Mouse (Mus musculus): ENCODE data around the gene Akt1.

DNA sequence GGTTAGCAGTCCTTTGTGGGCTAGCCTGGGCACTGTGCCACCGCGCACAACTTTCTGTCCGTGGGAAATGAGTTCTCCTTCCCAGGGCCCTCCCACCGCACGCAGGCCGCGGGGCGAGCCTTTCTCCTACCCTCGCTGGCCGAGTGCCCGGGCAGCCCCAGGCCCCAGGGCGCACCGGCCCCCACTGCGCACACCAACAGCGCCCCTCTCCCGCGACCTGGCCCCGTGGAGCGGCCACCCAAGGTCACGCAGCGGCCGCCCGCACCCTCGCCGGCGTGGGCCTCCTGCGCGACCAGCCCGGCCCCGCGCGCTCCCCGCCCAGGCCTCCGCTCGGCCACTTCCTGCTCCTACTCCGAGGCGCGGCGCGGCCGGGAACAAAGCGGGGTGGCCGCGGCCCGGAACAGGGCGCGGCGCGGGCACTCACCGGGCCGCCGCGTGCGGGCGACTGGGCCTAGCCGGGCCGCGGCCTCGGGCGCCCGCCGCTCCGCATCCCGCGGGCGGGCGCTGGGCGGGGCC is 1.1 kb downstream of the Akt1 start:
- TF ChIP-seq POLR2A (IDR thresholded peaks at IDR 0.05; ENCODE audit: insufficient read depth, low read depth, low read length) (no peak), CTCF (IDR thresholded peaks at IDR 0.05) (no peak)
